Mouse (Mus musculus): ENCODE results near the gene Tnrc6c.

The Tnrc6c gene

GRCm38 (mm10) chr11:117674531-117674930 lies 20.4 kb downstream of the Tnrc6c start:
- DNase-seq (ENCODE audit: low spot score in 2 of 2): no peak

- no peak for DNase-seq (ENCODE audit: low spot score in 2 of 2)
Observed at GRCm38 (mm10) chr11:117676649-117677048, 22.6 kb downstream of the Tnrc6c start.

GRCm38 (mm10) chr11:117677111-117677510 lies 23.0 kb downstream of the Tnrc6c start:
- DNase-seq (ENCODE audit: low spot score in 2 of 2): no peak

DNA sequence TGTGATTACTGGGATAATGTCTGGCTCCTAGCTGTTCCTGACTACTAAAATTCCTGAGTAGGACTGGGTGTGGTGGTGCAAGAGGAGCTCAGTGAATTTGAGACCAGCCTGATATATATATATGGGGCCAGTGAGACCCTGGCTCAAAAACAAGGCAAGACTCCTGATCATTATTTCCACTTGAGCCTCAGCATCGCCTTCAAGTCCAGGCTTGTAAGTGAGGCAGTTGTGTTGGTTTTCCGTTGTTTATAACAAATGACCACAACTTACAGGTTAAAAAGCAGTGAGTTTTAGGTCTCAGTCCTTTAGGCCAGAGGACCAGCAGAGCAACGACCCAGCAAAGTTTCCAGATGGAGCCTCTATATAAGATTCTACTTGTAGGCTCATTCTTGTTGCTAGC lies 23.5 kb downstream of the Tnrc6c start:
- DNase-seq (ENCODE audit: low spot score in 2 of 2): no peak

- DNase-seq (ENCODE audit: low spot score in 2 of 2): no peak
Observed at GRCm38 (mm10) chr11:117678155-117678554, 24.1 kb downstream of the Tnrc6c start.

- DNase-seq (ENCODE audit: low spot score in 2 of 2): no peak
Observed at GRCm38 (mm10) chr11:117678740-117679139, 24.7 kb downstream of the Tnrc6c start.

DNA sequence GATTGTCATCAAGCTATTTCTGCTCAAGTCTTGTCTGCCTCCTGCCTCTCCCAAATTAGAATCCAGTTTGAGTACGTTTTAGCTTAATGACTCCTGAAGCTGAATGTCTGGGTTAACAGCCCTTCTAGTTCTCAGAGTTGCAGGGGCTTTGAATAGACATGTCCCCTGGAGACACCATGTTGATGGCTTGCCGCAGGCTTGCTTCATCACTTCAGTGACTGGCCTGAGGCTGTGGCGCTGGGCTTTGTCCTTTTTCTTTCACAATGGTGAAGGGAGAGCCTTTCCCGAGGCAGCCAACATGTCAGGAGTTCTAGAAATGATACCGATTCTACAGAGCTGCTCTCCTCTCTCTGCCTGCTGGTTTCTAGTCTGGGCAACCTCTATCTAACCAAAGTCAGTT lies 30.6 kb downstream of the Tnrc6c start:
- DNase-seq (ENCODE audit: low spot score in 2 of 2): no peak

GRCm38 (mm10) chr11:117685461-117685860 lies 31.4 kb downstream of the Tnrc6c start:
- no peak for DNase-seq (ENCODE audit: low spot score in 2 of 2)

- no peak for DNase-seq (ENCODE audit: low spot score in 2 of 2)
Observed at GRCm38 (mm10) chr11:117686021-117686420, 31.9 kb downstream of the Tnrc6c start.

DNA sequence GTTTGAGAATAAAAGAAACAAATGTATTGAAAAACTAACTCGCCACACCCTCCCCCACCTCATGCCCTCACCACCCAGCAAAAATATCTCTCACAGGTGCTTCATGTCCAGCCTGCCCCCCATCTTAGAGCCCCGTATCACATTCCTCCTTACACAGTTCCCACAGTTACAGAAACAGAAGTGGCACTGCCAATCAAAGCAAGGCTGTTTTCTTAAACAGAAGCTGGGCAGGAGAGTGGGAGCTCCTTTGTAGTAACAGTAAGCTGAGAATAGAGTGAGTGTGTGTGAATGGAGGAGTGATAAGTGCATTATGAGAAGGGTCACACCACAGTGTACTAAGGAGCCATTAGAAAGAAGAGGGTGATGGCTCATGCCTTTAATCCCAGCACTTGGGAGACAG lies 34.5 kb downstream of the Tnrc6c start:
- DNase-seq (ENCODE audit: low spot score in 2 of 2): no peak

DNA sequence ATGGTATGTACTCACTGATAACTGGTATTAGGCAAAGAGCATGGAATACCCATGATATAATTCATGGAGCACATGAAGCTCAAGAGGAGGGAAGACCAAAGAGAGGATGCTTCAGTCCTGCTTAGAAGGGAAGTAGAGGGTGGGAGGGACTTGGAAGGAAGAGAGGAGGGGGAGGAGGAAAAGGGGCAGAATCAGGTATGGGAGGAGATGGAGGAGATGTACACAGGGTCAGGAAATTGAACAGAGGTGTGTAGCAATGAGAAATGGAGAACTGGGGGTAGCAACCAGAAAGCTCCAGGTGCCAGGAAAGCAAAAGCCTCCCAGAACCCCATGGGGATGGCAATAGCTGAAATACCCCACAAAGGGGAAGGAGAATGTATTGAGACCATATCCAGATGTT lies 37.2 kb downstream of the Tnrc6c start:
- no peak for DNase-seq (ENCODE audit: low spot score in 2 of 2)

GRCm38 (mm10) chr11:117694050-117694449 lies 40.0 kb downstream of the Tnrc6c start:
- no peak for DNase-seq (ENCODE audit: low spot score in 2 of 2)

GRCm38 (mm10) chr11:117696585-117696984 lies 42.5 kb downstream of the Tnrc6c start:
- no peak for DNase-seq (ENCODE audit: low spot score in 2 of 2)

DNA sequence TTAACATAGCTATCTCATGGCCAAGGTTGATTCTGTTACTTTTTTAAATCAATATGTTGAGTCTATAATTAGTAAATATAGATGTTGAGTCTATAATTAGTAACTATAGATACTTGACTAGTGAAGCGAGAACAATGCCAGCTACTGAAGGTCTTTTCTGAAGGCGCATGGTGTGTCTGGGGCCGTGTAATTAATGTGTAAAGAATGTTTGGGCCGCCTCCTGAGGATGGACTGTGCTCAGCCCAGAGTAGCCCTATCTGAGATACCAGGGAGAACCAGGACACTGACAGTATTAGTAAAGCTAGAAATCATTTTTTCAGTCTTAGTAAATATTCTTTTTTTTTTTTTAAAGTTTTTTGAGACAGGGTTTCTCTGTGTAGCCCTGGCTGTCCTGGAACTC lies 46.8 kb downstream of the Tnrc6c start:
- DNase-seq (ENCODE audit: low spot score in 2 of 2): no peak

GRCm38 (mm10) chr11:117706267-117706666 lies 52.2 kb downstream of the Tnrc6c start:
- no peak for DNase-seq (ENCODE audit: low spot score in 2 of 2)

DNA sequence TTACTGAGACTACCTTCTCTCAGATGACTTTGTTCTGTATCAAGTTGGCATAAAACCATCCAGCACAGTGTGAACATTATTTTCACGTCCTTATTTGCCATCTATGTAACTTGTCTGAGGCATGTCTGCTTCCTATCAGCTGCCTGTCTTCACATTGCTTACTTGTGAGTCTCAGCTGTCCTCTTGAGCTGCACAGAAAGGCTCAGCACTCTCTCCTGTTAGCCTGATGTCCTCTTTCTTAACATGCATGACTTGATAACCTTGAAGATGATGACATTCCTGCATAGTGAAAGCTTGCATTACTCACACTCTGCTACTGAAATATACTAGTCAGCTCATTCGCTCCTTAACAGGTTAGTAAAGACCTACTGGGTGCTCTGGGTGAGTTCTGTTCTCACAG lies 53.1 kb downstream of the Tnrc6c start:
- no peak for DNase-seq (ENCODE audit: low spot score in 2 of 2)

- DNase-seq (ENCODE audit: low spot score in 2 of 2): no peak
Observed at GRCm38 (mm10) chr11:117709308-117709707, 55.2 kb downstream of the Tnrc6c start.

GRCm38 (mm10) chr11:117710815-117711294 lies 56.8 kb downstream of the Tnrc6c start:
- DNase-seq (ENCODE audit: low spot score in 2 of 2): no peak

- no peak for DNase-seq (ENCODE audit: low spot score in 2 of 2)
Observed at GRCm38 (mm10) chr11:117712065-117712464, 58.0 kb downstream of the Tnrc6c start.

DNA sequence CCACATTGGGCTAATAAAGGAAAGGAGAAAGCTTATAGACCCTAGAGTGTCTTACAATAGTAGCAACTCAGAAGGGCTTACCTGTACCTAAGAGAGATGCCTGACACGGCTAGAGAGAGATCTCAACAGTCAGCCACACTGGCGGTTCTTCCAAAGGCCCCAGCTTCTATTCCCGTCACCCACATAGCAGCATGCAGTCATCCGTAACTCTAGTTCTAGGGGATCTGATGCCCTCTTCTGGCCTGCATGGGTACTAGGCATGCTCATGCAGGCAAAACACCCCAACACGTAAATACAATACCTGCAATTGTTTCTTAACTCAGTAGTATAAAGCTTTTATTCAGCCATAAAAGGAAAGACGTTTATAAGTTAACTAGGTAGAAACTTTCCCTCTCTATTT lies 59.3 kb downstream of the Tnrc6c start:
- DNase-seq (ENCODE audit: low spot score in 2 of 2): no peak

- no peak for DNase-seq (ENCODE audit: low spot score in 2 of 2)
Observed at GRCm38 (mm10) chr11:117718838-117719237, 64.7 kb downstream of the Tnrc6c start.

DNA sequence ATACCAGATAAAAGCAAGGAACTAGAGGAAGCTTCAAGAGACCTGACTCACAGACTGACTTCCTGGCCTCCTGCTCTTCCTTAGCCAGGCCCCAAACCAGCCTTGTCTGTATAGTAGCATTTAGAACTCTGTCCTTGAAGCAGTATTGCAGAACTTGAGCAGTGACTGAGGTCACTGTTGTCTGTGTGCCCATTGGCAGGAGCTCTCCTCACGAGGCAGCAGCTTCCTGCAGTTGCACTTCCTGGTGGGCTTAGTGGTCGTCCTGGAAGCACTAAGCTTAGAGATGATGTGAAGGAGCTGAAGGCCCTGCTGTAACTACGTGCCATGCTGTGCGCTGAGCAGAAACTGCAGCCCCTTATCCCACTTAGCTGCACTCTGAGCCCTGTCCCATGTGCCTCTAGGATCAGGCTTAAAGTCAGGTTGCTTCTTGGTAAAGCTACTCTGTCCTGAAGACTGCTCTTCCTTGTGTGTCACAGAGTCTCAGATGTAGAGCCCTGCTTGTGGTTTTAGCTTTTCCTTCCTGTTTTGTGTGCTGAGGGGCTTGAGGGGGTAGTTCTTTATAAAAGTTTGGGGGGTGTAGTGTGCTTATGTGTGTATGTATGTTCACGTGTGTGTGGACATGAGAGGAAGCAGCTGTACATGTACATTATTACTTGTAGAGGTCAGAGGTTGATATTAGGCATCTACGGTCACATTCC lies 70.7 kb downstream of the Tnrc6c start:
- no peak for DNase-seq (ENCODE audit: low spot score in 2 of 2)

- no peak for DNase-seq (ENCODE audit: low spot score in 2 of 2)
Observed at GRCm38 (mm10) chr11:117727031-117727430, 72.9 kb downstream of the Tnrc6c start.

- no peak for DNase-seq (ENCODE audit: low spot score in 2 of 2)
Observed at GRCm38 (mm10) chr11:117728245-117728644, 74.2 kb downstream of the Tnrc6c start.
